Mouse (Mus musculus) layer of hippocampus, postnatal 10 days (tissue): ENCODE measurements around the gene Gm3424. TPM values are rescaled to one million over a fixed set of nuclear protein-coding genes. Genes with fewer than 3 reads are reported as not detected.
"Not testable (repeated sequence)": the region's sequence is repeated elsewhere in the genome, so short reads cannot be mapped to it uniquely, and the experiment has no call there.

ENCODE experiments used
- DNase-seq, 2 experiments: peaks; one replicate each; pipeline ENCODE4 v3.0.0; 2021; ENCODE audit warnings: low spot score in 2 of 2
- long read RNA-seq: library from polyadenylated mRNA; stranded (forward); transcript quantifications from one replicate; pipeline ENCODE4 v2.0.0, GENCODE M21; 2023
- total RNA-seq, 2 experiments: library from RNA; stranded (reverse); gene quantifications; 2 replicates each; pipeline ENCODE4 v1.2.3; 2021

The Gm3424 gene
- not detected for total RNA-seq
- long read RNA-seq, result 0 reads

DNA sequence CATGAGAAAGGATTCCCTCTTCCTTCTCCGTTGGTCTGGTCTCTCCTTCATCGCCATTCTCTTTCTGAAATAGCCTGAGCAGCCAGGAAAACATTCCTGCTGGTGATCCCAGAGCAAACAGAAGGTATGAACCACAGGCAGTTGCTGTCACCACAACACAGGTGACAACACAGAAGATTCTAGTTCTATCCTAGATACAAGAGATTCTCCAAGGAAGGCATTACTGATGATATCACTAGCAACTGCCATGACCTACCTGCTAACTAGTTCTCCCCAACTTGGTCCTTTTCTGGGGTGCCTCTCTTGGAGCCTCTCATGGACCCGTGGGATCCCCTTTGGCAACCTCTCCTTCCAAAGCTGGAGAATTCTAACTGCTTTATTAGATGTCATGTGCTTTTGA is at the start of gene Gm3424:
Gene Gm3424 (minus strand): TSS at position 101 of the 400 bp plus-strand sequence.
- not testable (repeated sequence) for DNase-seq

DNA sequence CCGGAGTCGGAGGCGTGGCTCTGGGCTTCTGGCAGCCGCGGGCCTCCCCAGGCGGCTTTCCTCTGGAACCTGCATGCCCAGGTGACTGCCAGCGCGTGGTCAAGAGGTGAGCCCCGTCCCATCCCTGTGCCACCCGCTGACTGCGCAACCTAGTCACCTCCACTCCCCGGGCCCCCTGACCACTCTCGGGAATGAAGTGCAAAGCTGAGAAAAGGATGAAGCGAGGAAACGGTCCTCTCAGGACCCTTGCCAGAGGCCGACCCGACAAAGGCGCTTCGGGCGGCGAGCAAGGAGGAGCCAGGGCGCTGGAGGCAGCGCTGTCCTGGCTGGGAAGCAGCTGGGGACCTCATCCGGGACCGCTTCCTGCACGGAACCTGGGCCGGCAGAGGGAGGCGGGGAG is 49.7 kb upstream of the Gm3424 start:
- not testable (repeated sequence) for DNase-seq

DNA sequence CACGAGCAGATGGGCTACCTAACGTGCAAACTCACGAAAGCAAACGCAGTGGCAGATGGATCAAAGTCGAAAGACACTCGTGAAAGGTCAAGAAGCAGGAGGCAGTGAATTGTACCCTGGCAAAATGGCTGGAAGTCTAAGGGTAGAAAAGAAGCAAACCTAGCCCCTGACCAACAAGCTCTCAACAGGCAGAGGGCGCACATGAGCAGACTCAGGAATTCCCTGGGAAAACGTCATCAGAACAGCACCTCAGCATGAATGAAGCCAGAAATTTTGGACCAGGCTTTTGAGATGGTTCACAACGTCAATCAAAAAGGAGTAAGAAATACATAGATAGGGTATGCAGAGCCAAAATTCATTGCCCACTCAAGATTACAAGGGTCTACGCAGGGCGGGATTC is 49.0 kb upstream of the Gm3424 start:
- peak; percentile 38 to 64 for DNase-seq

DNA sequence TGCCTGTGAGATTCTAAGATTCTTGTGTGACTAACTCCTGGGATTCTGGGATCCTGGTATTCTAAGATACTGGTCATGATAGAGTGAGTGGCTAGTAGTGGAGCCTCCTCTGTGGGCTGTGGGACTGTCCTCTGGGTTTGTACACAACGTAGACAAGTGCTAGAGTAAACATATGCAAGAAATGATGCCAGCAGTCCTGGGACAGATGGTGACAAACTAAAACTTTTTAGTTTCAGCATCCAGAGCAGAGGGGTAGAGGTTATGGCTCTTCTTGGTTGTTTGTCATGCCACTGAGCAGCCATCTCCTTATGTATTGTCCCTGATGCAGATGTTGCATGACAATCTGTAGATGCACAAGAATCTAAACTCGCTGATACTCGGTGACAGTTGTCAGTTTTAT is 25.8 kb upstream of the Gm3424 start:
- peak in 1 of 2 experiments; percentile 9 for DNase-seq

DNA sequence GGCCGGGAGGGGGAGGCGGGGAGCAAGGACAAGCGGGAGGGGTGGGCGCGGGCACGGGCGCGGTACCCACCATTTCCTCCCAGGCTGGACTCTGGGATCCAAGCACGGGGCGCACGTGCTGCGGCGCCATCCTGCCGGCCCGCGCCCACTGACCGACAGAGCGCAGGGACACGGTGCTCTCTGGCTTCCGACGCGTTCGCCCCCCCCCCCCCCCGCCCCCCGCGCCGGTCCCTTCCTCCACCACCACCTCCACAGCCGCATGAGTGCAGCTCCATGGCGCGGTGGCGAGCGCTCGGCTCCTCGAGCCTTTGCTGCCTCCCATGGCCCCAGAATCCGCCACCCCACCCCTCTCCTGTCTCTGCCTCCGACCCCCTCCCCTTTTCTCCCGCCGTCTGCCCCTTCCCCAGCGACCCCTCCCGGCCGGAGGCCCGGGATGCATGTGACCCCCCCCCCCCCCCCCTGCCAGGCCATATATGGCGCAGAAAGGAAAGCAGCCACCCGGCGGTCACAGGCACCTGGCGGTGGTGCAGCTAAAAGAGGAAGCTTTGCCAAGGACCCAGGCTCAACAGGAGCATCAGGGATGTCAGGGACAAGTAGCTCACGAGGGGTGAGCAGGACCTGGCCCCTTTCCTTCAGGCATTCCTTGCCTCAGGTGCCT is 17.3 kb downstream of the Gm3424 start:
- DNase-seq, result not testable (repeated sequence)

DNA sequence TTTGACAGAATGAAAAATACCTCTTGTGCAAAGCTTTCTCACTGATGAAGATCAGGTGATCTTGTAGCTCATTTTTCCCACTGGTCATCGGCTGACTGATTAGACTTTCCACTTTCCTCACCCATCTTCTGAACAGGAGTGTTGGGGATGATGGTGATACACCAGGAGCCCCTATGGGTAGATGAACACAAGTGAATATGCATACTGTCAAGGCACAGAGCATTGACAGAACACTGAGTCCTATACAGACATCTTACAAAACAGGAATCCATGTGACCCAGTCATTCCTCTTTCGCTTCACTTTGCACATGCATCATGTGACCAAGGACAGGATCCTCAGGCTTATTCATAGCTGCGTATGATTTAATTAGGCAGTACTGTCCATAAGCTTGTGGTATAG is 22.2 kb downstream of the Gm3424 start, which contains the start of gene Gm3383:
Gene Gm3383 (minus strand): TSS at position 101 of the 400 bp plus-strand sequence.
- not testable (repeated sequence) for DNase-seq

Other genes with a start within 250 kb of the Gm3424 start
- 1 to 10 TPM in 1 of 2 experiments, not detected in 1; 1.1 TPM for gene Gm8265, start 197.3 kb downstream of the Gm3424 start, total RNA-seq
- not detected for gene Gm9603, start 142.9 kb downstream of the Gm3424 start, total RNA-seq
- gene Gm3373, start 88.8 kb downstream of the Gm3424 start, total RNA-seq, result 1 to 10 TPM; 1.4 to 1.8 TPM
- gene Gm3383, start 22.3 kb downstream of the Gm3424 start, total RNA-seq, result 1 to 10 TPM; 7.4 to 8.2 TPM
- 1 to 10 TPM in 1 of 2 experiments, under 1 TPM in 1; 0.94 to 1.4 TPM for gene Gm8237, start 50.1 kb upstream of the Gm3424 start, total RNA-seq
- gene Gm3248, start 131.4 kb upstream of the Gm3424 start, total RNA-seq, result 1 to 10 TPM; 1.2 to 1.6 TPM
- under 1 TPM in 1 of 2 experiments, not detected in 1; 0.39 TPM for gene Gm3453, start 148.8 kb upstream of the Gm3424 start, total RNA-seq
- gene Gm6337, start 227.9 kb upstream of the Gm3424 start, total RNA-seq, result not detected